Mouse (Mus musculus) bone marrow, adult 2 months (tissue): Measurements from ENCODE around the gene Frem3. TPM values are rescaled to one million over a fixed set of nuclear protein-coding genes. Genes with fewer than 3 reads are reported as not detected.
A peak's percentile ranks its signal among the peaks of the same experiment; 100 is the strongest.
"Not testable (repeated sequence)": the region's sequence is repeated elsewhere in the genome, so short reads cannot be mapped to it uniquely, and the experiment has no call there.

Experiments
- H3K27ac ChIP-seq: fragments of 200-500 bp; 2 replicates; pipeline ENCODE4 v1.5.1; 2012; ENCODE audit warnings: low read depth, mild to moderate bottlenecking, control low read depth, inconsistent platforms, low read length; ENCODE audit not compliant: control insufficient read depth, poor library complexity, insufficient read depth
- H3K4me1 ChIP-seq: fragments of 200-500 bp; 2 replicates; pipeline ENCODE4 v1.6.1; 2011; ENCODE audit warnings: low read length; ENCODE audit not compliant: control insufficient read depth, insufficient read depth
- H3K4me3 ChIP-seq: fragments of 200-500 bp; replicated peaks from 2 replicates; pipeline ENCODE3; 2011; ENCODE audit warnings: mild to moderate bottlenecking, low read depth, low read length, control low read depth; ENCODE audit not compliant: control insufficient read depth
- CTCF ChIP-seq: fragments of 200-500 bp; IDR thresholded peaks from 2 replicates; pipeline ENCODE4 v1.5.1; 2011; ENCODE audit warnings: low read length, control low read depth; ENCODE audit not compliant: control insufficient read depth, insufficient read depth
- POLR2A ChIP-seq: fragments of 200-500 bp; IDR thresholded peaks from 2 replicates; pipeline ENCODE4 v1.6.1; 2011; ENCODE audit warnings: low read depth, mild to moderate bottlenecking, control low read depth, low read length, borderline replicate concordance; ENCODE audit not compliant: control insufficient read depth
- WGBS: fragments of 180-500 bp; shearing (Covaris S2); methylation state at CpG from one replicate; pipeline ENCODE4 v1.1.7; 2018; 5-methylcytosine and 5-hydroxymethylcytosine counted together
- polyA plus RNA-seq: library from polyadenylated mRNA; stranded (reverse); fragments of >200 nt; gene quantifications from 2 replicates; pipeline ENCODE4 v1.2.4, GENCODE M21; 2011; ENCODE audit warnings: low replicate concordance; ENCODE audit not compliant: missing spikeins, insufficient read depth, insufficient read length

Gene Frem3
- polyA plus RNA-seq, 1 experiment, result not detected

- no peaks in the 10 kb centered on the region; the same call in 1 of the 2 replicates for H3K4me1 ChIP-seq
- TF ChIP-seq POLR2A (no peak), CTCF (no peak)
- H3K27ac ChIP-seq, result peak overlapping the region; percentile 99
- H3K4me3 ChIP-seq, result peak overlapping the region; percentile 90
- under 1% methylated on average over 5 of the region's 5 CpGs for WGBS
These were observed 127.1 kb downstream of the Frem3 start for GRCm38 (mm10) chr8:80738046-80738387.

GRCm38 (mm10) chr8:80738388-80739154, 127.7 kb downstream of the Frem3 start:
- WGBS, result under 1% methylated on average over 83 of the region's 84 CpGs

GRCm38 (mm10) chr8:80739155-80739924, 128.5 kb downstream of the Frem3 start, which contains the start of gene Smarca5:
Gene Smarca5 (minus strand): TSS chr8:80739497.
- 1% methylated on average over 91 of the region's 91 CpGs for WGBS
- Histone ChIP-seq H3K4me3 (peak within 1 kb of the TSS; percentile 90), H3K27ac (peak within 1 kb of the TSS; percentile 99)
- TF ChIP-seq POLR2A, result peak; percentile 85; the same call in 1 of the 2 replicates
- H3K4me1 ChIP-seq, result not testable (repeated sequence)

More at GRCm38 (mm10) chr8:80738388-80739154, 127.7 kb downstream of the Frem3 start:
- Histone ChIP-seq H3K4me1 (no peaks in the 10 kb centered on the region; the same call in 1 of the 2 replicates), H3K4me3 (peak overlapping the region; percentile 90), H3K27ac (peak overlapping the region; percentile 99)
- TF ChIP-seq POLR2A, result no peak
- no peak for TF ChIP-seq CTCF

- WGBS, result 13% methylated on average over 14 of the region's 14 CpGs
- Histone ChIP-seq H3K4me1 (no peaks in the 10 kb centered on the region; the same call in 1 of the 2 replicates), H3K4me3 (peak overlapping the region; percentile 81), H3K27ac (peak overlapping the region; percentile 99)
- TF ChIP-seq CTCF, result no peak
- TF ChIP-seq POLR2A, result no peak
These were observed 129.1 kb downstream of the Frem3 start for GRCm38 (mm10) chr8:80739932-80740331.

Other genes with a start within 250 kb of the Frem3 start
- gene Gypa, start 117.3 kb upstream of the Frem3 start, polyA plus RNA-seq, result 235 and 524 TPM in 2 replicates
- gene Smarca5, start 128.4 kb downstream of the Frem3 start, polyA plus RNA-seq, result 29.1 and 31.8 TPM in 2 replicates